Mouse (Mus musculus) spleen, postnatal 10 days (tissue): ENCODE results near the gene Rho.

Experiments used
- DNase-seq, 2 experiments: peaks; one replicate each; pipeline ENCODE4 v3.0.0; 2021 to 2022; ENCODE audit warnings: low spot score in 2 of 2

Rho gene

DNA sequence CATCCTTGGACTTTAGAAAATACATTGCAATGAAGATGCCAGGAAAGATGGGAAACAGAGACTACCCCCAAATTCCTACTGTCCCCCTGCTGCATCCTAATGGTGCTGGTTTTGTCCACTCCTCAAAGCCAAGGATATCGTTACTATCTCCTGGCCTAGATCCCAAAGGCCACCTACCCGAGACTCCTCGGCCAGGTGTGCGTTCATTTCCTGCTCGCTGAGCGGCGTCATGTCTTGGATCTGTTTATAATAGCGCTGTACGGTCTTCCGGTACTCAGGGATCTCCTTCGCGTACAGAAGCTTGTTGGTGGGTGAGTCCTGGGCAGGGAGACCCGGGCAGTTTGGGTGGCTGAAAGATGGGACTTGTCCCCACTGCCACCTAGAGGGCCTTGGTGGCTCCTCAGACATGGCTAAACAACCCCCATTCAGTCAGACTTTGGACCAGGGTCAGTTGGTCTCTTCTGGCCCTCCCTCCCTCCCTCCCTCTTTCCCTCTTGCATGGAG lies 24.9 kb downstream of the Rho start:
- no peak for DNase-seq

DNA sequence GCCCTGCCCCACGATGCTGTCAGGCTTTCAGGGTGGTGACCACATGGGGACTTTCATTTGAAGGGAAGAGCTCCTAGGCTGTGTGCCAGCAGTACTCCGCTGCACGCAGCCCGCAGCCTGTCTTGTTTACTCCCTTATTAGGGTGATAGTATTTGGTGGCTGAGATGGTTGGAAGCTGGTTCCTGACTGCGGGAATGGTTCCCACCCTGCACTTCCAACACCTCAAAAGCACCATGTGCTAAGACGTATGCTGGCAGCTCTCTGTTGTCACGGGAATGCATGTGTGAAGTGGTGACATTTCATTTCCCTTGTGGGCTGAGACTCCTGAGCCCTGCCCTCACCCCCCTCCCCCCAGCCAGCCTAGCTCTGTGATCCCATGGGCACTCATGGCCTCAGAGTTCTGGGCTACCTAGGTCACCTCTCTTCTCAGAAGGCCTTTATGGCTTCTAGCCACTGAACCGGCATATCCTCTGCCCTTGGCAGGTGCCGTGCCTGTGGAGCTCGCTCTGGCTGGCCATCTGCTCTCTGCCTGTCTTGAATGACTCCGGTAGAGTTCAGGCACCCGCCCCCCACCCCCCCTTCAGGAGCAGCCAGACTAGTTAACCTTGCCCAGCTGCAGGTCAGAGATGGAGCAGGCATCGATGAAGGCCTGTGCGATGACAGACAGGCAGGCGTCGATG lies 25.5 kb downstream of the Rho start:
- DNase-seq: no peak

DNA sequence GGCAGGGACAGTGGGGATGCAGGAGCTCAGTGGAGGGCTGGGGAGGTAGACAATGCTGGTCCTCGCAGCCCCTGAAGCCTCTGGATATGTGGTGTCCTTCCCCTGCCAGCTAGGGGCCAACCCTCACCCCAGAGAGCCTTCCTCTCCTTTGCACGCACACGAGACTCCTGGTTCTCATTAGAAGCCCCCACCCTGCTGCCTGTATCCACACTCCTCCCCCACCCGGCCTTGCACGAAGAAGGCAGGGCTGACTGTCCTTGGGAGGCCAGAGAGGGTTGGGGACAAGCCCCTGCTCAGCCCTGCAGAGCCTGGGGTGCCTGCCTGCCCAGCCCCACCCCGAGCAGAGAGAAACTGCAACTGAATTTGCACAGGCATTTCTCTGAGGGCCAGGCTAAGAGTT lies 26.1 kb downstream of the Rho start:
- DNase-seq: no peak

DNA sequence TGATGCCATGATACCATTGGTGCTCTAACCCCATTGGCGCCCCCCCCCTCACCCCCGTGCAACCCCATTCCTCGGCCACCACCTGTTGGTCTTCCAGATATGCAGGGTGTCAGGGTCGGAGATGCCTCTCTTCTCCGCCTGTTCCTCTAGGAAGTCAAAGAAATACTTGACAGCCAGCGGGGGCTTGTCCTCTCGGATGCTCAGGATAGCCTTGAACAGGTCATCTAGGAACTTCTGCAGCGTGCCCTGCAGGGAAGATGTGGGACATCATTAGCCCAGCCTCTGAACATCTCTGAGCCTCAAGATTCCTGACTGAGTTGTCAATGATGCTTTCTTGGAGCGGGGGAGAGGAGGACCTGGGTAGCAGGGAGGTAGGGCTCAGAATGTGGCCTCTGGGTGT lies 26.9 kb downstream of the Rho start:
- no peak for DNase-seq

DNA sequence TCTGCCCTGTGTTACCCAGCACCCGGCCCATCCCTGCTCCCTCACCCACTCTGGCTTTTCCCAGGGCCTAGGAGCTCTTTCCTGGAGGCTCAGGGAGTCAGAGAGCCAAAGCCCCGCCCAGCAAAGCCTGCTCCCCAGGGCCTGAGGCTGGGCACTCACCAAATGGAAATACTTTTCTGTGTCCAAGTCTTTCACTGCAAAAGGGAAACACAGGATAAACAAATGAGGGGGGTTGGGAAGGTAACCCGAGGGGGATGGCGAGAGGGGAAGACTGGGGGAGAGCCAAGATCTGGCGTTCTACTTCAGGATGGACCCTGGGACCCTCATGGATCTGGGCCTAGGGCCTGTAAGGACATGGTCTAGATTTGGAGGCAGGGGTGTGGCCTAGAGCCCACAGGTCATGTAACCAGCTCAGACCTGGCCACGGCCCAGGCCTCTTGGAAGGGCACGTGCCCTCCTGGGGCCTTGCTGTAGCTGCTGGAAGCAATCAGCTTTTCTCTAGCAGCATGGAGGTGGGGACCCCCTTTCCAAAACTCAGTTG lies 27.7 kb downstream of the Rho start:
- DNase-seq: no peak

DNA sequence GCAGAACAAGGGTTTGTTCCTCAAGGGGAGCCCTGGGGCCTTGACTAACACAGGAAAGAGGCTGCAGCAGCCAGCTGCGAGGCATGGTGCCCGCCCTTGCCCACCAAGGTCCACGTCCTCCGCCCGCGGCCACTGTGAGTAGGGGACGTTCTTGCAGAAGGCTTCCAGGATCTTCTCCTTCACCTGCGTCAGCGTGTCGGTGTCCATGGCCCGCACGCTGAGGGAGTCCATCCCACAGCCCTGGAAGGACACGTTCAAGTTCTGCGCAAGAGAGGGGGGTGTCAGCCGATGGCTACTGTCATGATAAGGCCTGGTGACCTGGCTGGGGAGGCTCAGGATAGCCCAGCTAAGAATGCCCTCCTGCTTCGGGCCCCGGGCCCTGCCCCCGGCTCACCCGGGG lies 28.8 kb downstream of the Rho start:
- no peak for DNase-seq

DNA sequence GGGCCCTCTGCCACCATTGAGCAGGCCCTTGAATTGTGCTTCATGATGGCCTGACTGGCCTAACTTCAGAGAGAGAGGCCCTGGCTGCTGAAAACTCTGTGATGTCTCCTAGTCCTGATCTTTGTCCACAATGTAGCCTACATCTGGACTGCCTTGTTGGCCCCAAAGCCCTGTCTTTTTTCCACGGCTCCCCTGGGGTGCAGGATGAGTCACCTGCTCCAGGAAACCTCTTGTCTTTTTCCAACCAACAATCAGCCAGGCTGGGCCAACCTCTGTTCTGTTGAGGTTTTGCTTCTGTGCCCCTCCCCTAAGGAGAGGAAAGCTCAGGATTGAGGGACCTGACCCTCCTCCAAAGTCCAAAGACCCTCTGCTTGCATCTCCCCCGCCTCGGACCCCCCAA lies 30.2 kb downstream of the Rho start:
- DNase-seq: no peak

DNA sequence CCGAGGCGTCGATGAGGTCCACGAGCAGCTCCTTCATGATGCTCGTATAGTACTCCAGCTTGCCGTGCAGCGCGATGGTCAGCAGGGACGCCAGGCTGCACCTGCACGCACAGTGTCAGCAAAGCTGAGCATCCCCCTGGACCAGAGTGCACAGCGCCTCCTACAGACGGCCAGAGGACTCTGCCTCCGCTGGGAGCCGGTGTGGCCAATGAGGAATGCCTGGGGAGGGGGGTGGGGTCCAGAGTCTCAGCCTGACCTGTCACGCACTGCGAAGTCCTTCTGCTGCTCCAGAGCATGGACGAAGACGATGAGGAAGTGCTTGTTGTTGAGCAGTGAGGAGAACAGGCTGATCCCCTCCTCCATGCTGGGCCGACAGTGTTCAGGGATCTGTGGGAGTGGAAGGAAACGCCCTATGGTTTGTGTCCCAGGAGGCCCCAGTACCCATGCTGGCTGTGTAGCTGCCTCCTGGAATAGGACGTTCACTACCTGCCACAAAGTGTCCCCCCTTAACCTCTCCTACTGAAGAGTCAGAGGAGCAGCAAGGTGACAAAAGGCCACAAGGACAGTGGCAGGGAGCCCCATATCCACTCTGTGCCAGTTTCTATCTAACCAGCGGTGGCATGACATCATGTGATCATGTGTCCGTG lies 31.0 kb downstream of the Rho start:
- no peak for DNase-seq

DNA sequence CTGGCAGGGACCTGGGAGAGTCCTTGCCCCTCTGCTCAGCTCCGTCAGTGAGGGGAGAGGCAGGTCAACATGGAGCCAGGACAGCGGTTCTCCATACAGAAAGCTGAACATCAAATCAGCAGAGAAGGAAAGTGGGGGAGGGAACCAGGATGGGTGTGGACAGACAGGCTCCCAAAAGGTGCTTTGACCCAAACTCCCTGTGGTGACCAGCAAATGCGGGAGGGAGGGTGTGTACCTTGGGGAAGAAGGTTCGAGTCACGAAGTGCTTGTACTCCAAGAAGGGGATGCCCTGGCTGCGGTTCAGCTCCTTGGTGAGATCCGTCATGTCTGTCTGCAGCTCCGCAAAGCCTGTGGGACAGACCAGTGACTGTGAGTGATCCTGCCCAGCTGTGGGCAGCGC lies 32.1 kb downstream of the Rho start:
- DNase-seq: no peak

DNA sequence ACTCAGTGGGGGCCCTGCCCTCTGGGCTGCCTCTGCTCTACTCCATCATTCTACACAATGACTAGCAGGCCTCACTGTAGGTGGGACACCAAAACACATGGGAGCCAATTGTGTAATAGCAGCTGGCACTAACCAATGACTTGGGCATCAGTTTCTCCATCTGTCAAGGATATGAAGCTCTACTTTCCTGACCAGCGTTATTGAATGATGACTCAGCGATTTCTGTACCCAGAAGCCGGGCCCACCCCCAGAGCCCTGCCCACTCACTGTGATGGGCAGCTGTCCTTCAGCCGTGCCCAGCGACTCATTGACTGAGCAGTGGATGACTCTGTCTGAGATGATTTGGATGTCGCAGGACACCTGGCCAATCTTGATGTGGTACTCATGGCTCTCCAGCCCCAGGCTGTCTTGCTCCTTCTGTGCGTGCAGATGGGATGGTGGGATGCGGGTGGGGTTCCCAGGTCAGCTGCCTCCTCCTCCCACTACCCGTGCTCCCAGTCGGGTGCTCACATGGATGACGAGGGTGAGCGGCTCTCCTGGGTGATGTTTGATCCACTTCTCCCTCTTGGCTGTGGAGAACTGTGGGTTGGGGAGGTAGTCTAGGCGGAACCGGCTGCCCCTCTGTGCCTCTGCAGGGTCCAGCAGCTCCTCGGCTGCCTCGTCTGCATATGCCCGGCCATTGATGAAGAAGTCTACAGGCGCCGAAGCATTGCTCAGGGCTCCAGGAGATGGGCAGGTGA lies 34.8 kb downstream of the Rho start:
- DNase-seq: no peak

DNA sequence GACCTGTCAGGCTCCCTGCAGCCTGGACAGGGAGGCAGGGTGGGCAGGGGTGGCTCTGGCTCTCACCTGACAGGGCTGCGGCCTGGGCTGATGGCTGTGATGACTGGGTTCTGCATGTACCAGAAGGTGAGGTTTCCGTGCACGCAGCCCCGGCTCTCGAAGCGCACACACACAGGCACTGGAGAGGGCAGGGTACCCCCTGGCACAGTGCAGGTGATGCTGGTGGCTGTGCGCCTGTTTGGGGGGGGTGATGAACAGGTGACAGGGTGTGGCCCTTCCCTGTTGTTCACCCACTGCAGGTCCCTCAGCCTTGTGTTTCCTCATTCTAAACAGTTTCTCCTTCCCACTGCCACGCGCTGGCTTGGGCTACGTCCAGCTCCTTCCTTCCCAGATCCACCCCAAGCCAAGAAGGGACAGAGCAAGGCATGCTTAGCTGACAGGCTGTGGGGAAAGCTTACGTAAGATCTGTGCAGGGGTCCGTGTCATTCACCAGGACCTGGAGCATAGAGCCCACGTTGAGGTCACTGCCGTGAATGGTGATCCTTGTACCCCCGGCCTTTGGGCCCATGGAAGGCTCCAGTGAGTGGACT lies 35.8 kb downstream of the Rho start:
- DNase-seq: no peak

DNA sequence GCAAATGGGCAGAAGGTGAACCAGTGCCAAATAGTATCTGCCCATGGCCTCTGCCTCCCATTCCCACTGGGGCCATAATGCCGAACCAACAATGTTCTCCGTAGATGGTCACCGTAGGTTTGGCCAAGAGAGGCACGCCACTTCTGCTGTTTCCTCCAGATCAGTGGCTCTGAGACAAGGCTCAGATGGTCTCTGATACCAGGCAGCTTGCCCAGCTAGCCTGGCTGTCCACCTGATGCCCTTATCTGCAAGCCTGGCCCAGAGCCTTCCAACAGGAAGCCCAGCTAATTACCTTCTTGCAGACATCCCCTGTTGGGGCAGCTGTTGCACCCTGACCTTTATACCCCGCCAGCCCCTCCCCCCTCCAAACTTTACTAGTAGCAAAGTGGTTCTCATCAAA lies 36.5 kb downstream of the Rho start:
- DNase-seq: no peak

DNA sequence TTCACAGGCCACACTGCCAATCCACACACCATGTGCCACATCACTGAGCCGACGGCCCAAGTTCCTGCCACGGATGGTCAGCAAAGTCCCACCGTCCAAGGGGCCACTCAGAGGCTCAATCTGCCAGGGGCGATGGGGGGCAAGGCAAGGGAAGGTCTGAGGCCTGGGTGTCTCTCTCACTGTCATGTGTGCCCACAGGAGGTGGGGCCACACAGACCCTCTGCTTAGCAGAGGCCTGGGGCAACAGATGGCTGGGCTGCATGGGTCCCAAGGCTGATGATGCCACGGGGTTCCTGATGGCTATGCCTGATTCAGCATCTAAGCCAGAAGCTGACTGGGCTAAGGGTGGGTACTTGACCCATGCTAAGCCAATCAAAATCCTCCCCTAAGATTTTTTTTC lies 37.2 kb downstream of the Rho start:
- no peak for DNase-seq

DNA sequence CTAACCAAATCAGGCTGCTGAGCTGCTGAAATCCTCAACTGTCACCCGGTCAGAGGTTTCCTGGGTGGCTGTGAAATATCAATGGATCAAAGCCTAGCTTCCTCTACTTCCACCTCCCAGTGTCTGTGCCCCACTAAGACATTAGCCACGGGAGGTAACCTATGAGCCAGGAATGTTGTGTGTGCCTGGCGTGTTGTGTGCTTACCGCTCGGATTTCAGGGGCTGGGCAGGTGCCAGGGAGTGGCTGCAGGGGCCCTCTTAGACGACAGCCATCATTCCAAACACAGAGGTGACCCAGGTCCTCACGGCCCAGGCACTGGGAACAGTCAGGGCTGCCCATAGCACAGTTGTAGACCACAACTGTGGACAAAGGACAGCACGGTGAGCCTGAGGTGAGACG lies 37.6 kb downstream of the Rho start:
- DNase-seq: no peak

DNA sequence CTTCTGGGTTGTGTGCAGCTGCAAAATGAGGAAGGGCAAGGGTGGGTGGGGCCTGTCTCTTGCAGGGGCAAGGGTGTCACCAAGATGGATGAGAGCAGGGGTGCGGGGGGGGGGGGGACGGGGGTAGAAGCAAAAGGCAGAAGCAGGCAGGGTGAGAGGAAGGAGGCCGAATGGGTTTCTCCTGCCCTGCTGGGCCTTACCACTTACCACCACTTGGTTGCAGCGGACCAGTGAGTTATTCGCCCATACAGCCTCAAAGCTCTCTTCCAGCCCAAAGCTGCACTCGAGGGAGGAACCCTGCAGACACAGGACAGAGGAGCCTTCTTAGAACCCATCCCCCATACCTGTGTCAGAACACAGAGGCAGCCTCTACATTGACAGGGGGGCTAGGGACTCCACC lies 38.4 kb downstream of the Rho start:
- DNase-seq: peak in 1 of 2 experiments; percentile 54

DNA sequence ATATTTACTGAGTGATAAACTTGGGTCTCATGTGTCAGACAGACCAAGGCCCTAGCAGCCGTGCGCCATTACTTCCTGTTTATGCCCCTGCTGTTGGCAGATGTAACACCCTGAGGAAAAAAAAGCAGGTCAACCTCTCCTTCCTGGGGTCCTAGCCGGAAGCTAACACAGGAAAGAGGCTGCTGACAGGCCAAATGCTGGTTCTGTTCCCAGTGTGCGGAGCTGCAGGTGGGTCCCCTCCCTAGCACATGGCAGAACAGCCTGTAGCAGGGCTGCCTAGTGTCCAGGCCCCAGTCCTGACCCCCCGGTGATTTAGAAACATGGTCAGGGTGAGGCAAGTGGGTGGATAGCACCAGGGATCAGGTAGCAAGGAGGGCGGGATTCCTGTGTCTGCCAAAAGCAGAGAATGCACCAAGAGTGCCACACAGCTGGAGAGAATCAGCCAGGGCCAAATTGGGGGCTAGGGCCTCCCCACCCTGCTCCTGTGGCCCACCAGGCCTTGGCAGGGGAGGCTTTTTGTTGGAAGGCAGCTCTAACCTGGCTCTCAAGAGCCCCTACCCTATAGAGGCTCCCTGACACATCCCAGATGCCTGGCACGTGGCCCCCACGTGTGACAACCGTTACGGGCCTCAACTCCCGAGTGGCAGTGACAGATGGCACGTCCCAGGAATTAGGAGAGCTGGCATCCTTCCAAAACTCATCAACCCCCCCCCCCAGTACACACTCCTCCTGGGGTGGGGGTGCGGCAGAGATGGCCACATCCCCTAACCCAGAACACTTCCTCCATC lies 39.9 kb downstream of the Rho start:
- DNase-seq: no peak

DNA sequence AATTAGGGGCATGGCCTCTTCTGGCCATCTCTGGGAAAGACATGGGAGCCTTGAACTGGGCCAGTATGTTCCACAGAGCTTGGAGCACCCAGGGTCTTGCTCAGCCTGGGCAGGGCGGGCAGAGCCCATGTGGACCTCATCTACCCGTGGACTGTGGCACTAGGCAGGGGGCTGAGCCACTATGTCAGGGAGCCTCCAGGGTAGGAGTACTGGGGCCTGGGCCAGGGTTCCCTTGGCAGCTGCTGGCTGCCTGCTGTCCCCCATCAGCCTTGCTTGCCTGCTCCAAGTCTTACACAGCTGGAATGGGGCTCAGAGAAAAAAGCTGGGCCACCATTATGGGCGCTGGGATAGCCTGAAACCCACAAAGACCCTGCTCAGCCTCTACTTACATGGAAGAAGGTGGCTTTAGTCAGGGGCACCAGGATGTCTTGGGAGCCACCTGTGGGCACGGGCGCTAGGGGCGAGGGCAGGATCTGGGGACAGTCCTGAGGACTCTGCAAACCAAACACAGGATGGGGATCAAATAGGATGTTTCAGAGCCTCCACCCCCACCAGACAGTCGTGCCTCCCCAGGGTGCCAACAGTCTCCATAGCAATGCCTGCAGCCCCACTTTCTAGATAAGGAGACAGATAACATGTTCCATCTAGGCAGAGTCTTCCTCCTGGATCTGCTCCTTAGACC lies 40.7 kb downstream of the Rho start:
- DNase-seq: no peak

DNA sequence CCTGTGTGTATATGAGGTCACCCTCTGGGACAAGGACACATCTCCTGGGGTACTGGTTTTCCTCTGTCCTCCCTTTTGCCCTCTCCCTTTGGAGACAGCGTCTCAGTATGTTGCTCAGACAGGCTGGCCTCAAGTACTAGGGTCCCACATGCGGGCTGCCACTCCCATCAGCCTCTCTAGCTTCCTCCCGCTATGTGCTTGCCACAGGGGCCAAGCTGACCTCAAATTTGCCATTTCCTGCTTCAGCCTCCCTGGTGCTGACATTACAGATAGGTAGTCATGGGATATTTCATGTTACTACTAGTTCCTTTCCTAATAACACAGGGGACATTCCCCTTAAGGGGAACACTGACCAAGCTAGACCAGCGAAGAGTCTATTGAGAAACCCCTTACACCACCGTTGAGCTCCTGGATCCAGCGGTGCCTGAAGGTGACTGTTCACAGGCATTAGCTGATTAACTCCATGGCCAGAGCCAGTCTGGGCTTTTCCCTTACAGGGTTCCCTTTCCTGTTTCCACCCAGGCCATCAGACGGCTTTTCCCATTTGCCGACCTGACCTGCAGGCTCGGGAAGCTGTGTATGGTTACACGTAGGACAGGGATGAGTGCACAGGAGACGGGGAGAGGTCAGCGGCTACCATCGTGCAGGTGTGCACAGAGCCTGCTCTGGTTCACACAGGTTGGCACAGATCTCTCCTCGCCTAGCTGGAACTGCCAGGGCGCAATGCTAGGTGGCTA lies 41.8 kb downstream of the Rho start:
- DNase-seq: no peak

DNA sequence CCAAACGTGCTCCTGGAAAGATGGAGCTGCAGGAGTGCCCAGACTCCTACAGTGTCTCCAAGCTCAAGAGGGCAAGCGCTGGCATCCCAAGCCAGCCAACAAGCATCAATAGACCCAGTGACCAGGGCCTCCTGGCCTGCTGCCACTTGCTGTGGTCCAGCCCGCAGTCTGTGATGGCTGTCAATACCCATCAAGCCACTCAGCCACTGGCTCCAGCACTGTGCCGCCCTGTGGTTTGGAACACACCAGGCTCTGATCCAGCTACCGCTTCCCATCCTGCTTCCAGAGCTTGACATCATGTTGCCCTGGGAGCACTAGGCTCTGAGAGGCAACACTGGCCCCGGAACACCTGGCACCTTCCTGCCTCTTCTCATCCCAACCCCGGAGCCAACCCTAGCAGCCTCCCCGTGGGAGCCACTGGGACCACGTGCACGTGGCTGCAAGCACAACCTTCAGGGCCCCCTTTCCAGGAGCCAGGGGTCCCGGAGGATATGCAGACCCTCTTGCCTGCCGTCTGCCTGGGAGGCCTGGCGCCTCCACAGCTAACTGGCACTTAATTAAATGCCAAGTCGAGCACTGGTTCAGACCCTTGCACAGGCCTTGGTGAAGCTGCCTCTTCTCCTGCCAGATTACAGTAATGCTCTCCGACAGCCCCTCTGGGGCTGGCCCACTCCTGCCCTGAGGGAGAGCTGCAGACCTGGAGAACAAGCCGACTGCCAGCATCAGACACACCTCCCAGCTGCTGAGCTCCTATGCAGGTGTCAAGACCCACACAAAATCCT lies 42.5 kb downstream of the Rho start:
- DNase-seq: no peak
